Mouse (Mus musculus) hindbrain, embryonic 13.5 days (tissue): ENCODE results near the gene Stra6. TPM values are rescaled to one million over a fixed set of nuclear protein-coding genes. Genes with fewer than 3 reads are reported as not detected.

Experiments used
- polyA plus RNA-seq: library from polyadenylated mRNA; unstranded; fragments of >200 nt; fragmentation: Nextera tagmentation; extraction: Ambion mirVana; gene quantifications from 2 replicates; pipeline ENCODE4 v1.2.1, GENCODE M21; 2015

Stra6 gene
- polyA plus RNA-seq, 1 experiment from 2014 or later, result 20.1 TPM

Other genes with a start within 250 kb of the Stra6 start
- gene Arid3b, start 227.0 kb upstream of the Stra6 start, polyA plus RNA-seq, result 10.9 and 12.8 TPM in 2 replicates
- 165 and 173 TPM in 2 replicates for gene Ubl7, start 152.8 kb upstream of the Stra6 start, polyA plus RNA-seq
- 2.9 and 4.2 TPM in 2 replicates for gene Sema7a, start 123.7 kb upstream of the Stra6 start, polyA plus RNA-seq
- 0.31 and 0.57 TPM in 2 replicates for gene Cyp11a1, start 57.4 kb upstream of the Stra6 start, polyA plus RNA-seq
- gene Ccdc33, start 55.0 kb downstream of the Stra6 start, polyA plus RNA-seq, result 0.81 and 0.91 TPM in 2 replicates
- 40.9 and 43.7 TPM in 2 replicates for gene Islr, start 140.5 kb downstream of the Stra6 start, polyA plus RNA-seq
- 11.1 and 11.3 TPM in 2 replicates for gene Islr2, start 140.5 kb downstream of the Stra6 start, polyA plus RNA-seq
- 4.0 and 4.7 TPM in 2 replicates for gene Pml, start 186.0 kb downstream of the Stra6 start, polyA plus RNA-seq
- gene Stoml1, start 189.4 kb downstream of the Stra6 start, polyA plus RNA-seq, result 105 and 116 TPM in 2 replicates
- 8.0 and 8.1 TPM in 2 replicates for gene Loxl1, start 249.4 kb downstream of the Stra6 start, polyA plus RNA-seq